Mouse (Mus musculus): ENCODE results near the gene Mapkapk3. TPM values are rescaled to one million over a fixed set of nuclear protein-coding genes. Genes with fewer than 3 reads are reported as not detected.
A peak's percentile ranks its signal among the peaks of the same experiment; 100 is the strongest.

Mapkapk3 gene
- polyA plus RNA-seq, 1 experiment from 2014 or later, result 17.1 TPM

DNA sequence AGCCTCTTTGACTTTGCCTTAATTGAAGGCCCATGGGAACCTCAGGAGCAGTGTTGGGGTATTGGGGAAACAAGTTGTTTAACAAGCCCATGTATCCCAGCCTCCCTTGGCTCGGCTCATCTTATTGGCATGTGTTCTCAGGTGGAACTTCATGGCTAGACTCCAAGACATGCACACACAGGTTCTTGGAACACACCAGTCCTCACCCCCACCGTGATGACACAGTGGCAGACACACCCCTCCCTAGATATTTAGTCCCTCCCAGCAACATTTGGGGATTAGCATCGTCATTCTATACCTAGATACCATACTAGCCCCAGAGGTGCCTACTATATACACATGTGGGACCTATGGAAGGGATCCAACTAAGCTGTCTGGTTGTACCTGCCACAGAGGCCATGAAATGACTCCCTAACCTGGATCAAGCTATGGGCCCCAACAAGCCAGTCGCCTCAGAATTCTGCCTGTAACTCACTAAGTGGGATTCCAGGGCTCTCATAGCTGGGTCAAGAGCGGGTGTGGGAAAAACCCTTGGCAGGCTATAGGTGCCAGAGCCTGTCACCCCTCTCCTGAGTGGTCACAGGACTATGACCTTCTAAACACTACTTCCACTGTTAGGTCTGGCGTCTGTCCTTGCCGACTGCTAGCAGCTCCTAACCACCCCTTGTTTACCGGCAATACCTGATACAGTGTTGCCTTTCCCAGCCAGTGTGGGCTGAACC is 8.5 kb upstream of the Mapkapk3 start:
- Histone ChIP-seq H3K36me3 (ENCODE audit: control insufficient read depth, insufficient read depth, low read length) (peaks cover 5% of the 10 kb centered on the region), H3K27ac (ENCODE audit: low read depth, low read length) (no peak overlapping the region), H3K4me1 (replicated peaks; ENCODE audit: control insufficient read depth, insufficient read depth, low read length) (peaks cover 47% of the 10 kb centered on the region), H3K4me2 (peak overlapping the region; percentile 97), H3K9me3 (ENCODE audit: control insufficient read depth, low read length) (no peaks in the 10 kb centered on the region), H3K4me3 (ENCODE audit: low read depth, low read length) (peak overlapping the region; percentile 75), H3K9ac (ENCODE audit: low read depth, low read length) (peak overlapping the region; percentile 78; the same call in 1 of the 2 replicates), H3K27me3 (replicated peaks; ENCODE audit: control insufficient read depth, insufficient read depth, low read length) (no peaks in the 10 kb centered on the region)
- DNase-seq (ENCODE audit: low spot score) (no peak), ATAC-seq (replicated peaks; ENCODE audit: low FRiP score) (no peak)
- WGBS, result 71% methylated on average over 8 of the region's 8 CpGs

DNA sequence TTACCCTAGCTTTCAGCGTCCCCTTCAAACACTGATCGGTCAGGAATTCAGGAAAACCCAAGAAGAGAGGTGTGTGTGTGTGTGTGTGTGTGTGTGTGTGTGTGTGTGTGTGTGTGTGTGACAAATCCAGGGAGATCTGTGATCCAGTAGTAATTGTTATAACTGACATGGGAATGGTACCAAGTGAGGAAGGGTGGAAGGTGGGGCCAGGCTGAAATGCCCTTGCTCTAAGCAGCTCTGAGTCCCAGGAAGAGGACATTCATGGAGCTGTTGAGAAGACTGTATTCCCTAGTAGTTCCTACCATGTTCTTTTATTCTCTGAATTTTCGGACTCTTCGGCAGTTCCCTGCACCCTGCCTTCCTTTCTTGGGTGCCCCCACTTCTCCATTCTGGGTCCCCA is 8.0 kb upstream of the Mapkapk3 start:
- peaks cover 43% of the 10 kb centered on the region for H3K4me1 ChIP-seq (replicated peaks; ENCODE audit: control insufficient read depth, insufficient read depth, low read length)
- H3K27me3 ChIP-seq (replicated peaks; ENCODE audit: control insufficient read depth, insufficient read depth, low read length), result no peaks in the 10 kb centered on the region
- peak overlapping the region; percentile 78 for H3K9ac ChIP-seq (ENCODE audit: low read depth, low read length)
- ATAC-seq (replicated peaks; ENCODE audit: low FRiP score) (no peak), DNase-seq (ENCODE audit: low spot score) (no peak)
- 83% methylated on average over 4 of the region's 4 CpGs for WGBS
- H3K9me3 ChIP-seq (ENCODE audit: control insufficient read depth, low read length), result no peaks in the 10 kb centered on the region
- H3K4me3 ChIP-seq (ENCODE audit: low read depth, low read length), result peak overlapping the region; percentile 75
- peaks cover 5% of the 10 kb centered on the region for H3K36me3 ChIP-seq (ENCODE audit: control insufficient read depth, insufficient read depth, low read length)
- peak overlapping the region; percentile 97 for H3K4me2 ChIP-seq
- 0 out of 2 replicates have a peak overlapping the region, but pooled peaks have one; percentile 67 for H3K27ac ChIP-seq (ENCODE audit: low read depth, low read length)

DNA sequence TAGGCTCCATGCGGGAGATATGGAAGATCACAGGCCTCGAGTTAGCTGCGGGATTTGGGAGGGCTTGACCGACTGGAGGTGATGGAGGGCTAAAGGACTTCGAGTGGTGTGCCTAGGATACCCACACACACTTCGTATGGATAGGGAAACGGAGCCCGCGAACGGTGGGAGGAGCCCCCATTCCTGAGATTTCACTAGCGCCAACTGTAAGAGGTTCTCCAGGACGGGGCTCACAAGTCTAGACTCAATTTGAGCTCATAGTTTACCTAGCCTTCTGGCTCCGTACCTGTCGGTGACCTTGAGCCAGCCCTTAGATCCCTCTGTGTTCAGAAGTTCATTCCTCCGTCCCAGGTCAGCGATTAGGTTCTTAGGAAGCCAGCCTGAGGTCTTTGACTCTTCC is 7.4 kb upstream of the Mapkapk3 start:
- H3K4me2 ChIP-seq, result peak overlapping the region; percentile 97
- no peaks in the 10 kb centered on the region for H3K27me3 ChIP-seq (replicated peaks; ENCODE audit: control insufficient read depth, insufficient read depth, low read length)
- 8% methylated on average over 16 of the region's 16 CpGs for WGBS
- H3K36me3 ChIP-seq (ENCODE audit: control insufficient read depth, insufficient read depth, low read length), result peaks cover 5% of the 10 kb centered on the region
- no peaks in the 10 kb centered on the region for H3K9me3 ChIP-seq (ENCODE audit: control insufficient read depth, low read length)
- peak overlapping the region; percentile 75 for H3K4me3 ChIP-seq (ENCODE audit: low read depth, low read length)
- DNase-seq (ENCODE audit: low spot score) (no peak), ATAC-seq (replicated peaks; ENCODE audit: low FRiP score) (no peak)
- H3K4me1 ChIP-seq (replicated peaks; ENCODE audit: control insufficient read depth, insufficient read depth, low read length), result peaks cover 41% of the 10 kb centered on the region
- H3K9ac ChIP-seq (ENCODE audit: low read depth, low read length), result peak overlapping the region; percentile 78
- peak overlapping the region; percentile 67 for H3K27ac ChIP-seq (ENCODE audit: low read depth, low read length)

DNA sequence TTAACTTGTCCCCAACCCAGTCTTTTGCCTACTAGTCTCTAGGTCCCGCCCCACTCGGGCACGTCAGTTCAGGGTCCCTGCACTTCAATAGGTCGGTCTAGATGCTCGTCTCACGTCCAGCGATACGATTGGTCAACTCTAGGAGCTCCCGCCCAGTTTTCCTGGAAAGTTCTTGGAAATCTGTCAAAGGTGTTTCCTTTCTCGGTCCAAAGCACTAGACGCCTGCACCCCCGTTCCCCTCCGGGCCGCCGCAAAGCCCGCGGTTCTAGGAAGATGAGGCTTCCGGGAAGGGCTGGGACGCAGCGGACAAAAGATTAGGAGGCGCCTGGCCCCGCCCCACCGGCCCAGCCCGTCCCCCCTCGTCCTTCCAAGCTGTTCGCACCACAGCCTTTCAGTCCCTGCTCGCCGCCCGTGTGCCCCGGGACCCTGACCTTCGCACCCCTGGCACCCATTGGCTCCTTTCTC is 6.9 kb upstream of the Mapkapk3 start:
- 0% methylated on average over 31 of the region's 31 CpGs for WGBS
- ATAC-seq (replicated peaks; ENCODE audit: low FRiP score), result peak; percentile 93

DNA sequence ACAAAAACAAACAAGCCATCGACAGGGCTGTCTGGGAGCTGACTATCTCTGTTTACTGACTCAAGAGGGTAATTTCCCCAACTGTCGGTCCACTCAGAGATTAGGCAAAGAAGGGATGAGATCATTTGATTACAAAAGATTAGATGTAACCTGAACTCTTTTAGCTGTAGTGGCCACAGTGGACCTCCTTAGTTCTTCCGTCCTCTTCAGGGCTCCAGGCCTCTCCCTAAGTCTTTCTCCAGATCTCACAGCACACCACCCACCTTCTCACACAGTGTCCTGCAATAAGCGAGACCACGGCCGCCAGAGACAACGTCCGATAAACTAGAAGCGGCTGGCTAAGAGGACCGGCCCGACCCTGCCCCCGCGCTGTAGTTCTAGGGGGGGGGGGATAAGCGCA is 6.4 kb upstream of the Mapkapk3 start:
- H3K4me1 ChIP-seq (replicated peaks; ENCODE audit: control insufficient read depth, insufficient read depth, low read length), result peaks cover 31% of the 10 kb centered on the region
- WGBS, result 2% methylated on average over 14 of the region's 14 CpGs
- ATAC-seq (replicated peaks; ENCODE audit: low FRiP score), result peak; percentile 22; the same call in 1 of the 2 replicates

More for the DNA sequence above, 6.9 kb upstream of the Mapkapk3 start:
- Histone ChIP-seq H3K27ac (ENCODE audit: low read depth, low read length) (peak overlapping the region; percentile 91), H3K4me2 (peak overlapping the region; percentile 97), H3K4me1 (replicated peaks; ENCODE audit: control insufficient read depth, insufficient read depth, low read length) (peaks cover 36% of the 10 kb centered on the region), H3K27me3 (replicated peaks; ENCODE audit: control insufficient read depth, insufficient read depth, low read length) (peaks cover 2% of the 10 kb centered on the region; the same call in 1 of the 2 replicates), H3K9me3 (ENCODE audit: control insufficient read depth, low read length) (no peaks in the 10 kb centered on the region), H3K9ac (ENCODE audit: low read depth, low read length) (peak overlapping the region; percentile 78), H3K4me3 (ENCODE audit: low read depth, low read length) (peak overlapping the region; percentile 75), H3K36me3 (ENCODE audit: control insufficient read depth, insufficient read depth, low read length) (peaks cover 5% of the 10 kb centered on the region)
- DNase-seq (ENCODE audit: low spot score), result peak; percentile 89

DNA sequence AAGGTAGTCTGAATTCAATTTTAAA is 6.2 kb upstream of the Mapkapk3 start, which contains the start of gene Cish:
Gene Cish (plus strand): TSS at position 11 of the 25 bp plus-strand sequence.
- Histone ChIP-seq H3K36me3 (ENCODE audit: control insufficient read depth, insufficient read depth, low read length) (peaks cover 2% of the 10 kb centered on the region; the same call in 1 of the 2 replicates), H3K27me3 (replicated peaks; ENCODE audit: control insufficient read depth, insufficient read depth, low read length) (peaks cover 3% of the 10 kb centered on the region; the same call in 1 of the 2 replicates), H3K4me3 (ENCODE audit: low read depth, low read length) (peak within 1 kb of the TSS; percentile 75), H3K27ac (ENCODE audit: low read depth, low read length) (peak within 1 kb of the TSS; percentile 91), H3K9me3 (ENCODE audit: control insufficient read depth, low read length) (no peaks in the 10 kb centered on the region), H3K9ac (ENCODE audit: low read depth, low read length) (peak within 1 kb of the TSS; percentile 78), H3K4me2 (peak within 1 kb of the TSS; percentile 97), H3K4me1 (replicated peaks; ENCODE audit: control insufficient read depth, insufficient read depth, low read length) (peaks cover 30% of the 10 kb centered on the region)
- ATAC-seq (replicated peaks; ENCODE audit: low FRiP score) (no peak), DNase-seq (ENCODE audit: low spot score) (no peak)

More for the DNA sequence above, 6.4 kb upstream of the Mapkapk3 start:
- Histone ChIP-seq H3K9me3 (ENCODE audit: control insufficient read depth, low read length) (no peaks in the 10 kb centered on the region), H3K4me3 (ENCODE audit: low read depth, low read length) (peak overlapping the region; percentile 75), H3K9ac (ENCODE audit: low read depth, low read length) (peak overlapping the region; percentile 78), H3K36me3 (ENCODE audit: control insufficient read depth, insufficient read depth, low read length) (peaks cover 2% of the 10 kb centered on the region), H3K27me3 (replicated peaks; ENCODE audit: control insufficient read depth, insufficient read depth, low read length) (peaks cover 3% of the 10 kb centered on the region; the same call in 1 of the 2 replicates), H3K4me2 (peak overlapping the region; percentile 97), H3K27ac (ENCODE audit: low read depth, low read length) (peak overlapping the region; percentile 91)
- no peak for DNase-seq (ENCODE audit: low spot score)

DNA sequence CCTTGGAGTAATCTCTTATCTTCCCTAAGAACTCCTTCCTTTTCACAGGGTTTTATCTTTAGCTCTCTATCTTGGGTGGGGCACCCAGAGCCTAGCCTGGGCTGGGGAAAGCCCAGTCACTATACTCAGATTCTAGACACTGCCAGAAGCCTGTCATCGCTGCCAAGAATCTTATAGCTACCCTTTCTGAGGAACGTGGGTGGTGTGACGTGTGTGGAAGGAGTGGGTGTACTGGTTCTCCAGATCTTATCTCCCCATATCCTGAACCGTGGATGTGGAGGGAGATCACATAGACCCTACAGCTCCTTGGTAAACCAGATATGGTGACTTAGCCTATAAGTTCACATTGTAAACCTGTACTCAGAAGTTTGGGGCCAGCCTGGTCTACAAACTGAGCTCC is 5.9 kb upstream of the Mapkapk3 start:
- H3K27ac ChIP-seq (ENCODE audit: low read depth, low read length), result peak overlapping the region; percentile 91
- peak overlapping the region; percentile 97 for H3K4me2 ChIP-seq
- WGBS, result 21% methylated on average over 4 of the region's 4 CpGs
- H3K27me3 ChIP-seq (replicated peaks; ENCODE audit: control insufficient read depth, insufficient read depth, low read length), result peaks cover 3% of the 10 kb centered on the region; the same call in 1 of the 2 replicates
- peak overlapping the region; percentile 75 for H3K4me3 ChIP-seq (ENCODE audit: low read depth, low read length)
- ATAC-seq (replicated peaks; ENCODE audit: low FRiP score), result 0 out of 2 replicates have a peak, but pooled peaks have one; percentile 11
- peaks cover under 1% of the 10 kb centered on the region; the same call in 1 of the 2 replicates for H3K36me3 ChIP-seq (ENCODE audit: control insufficient read depth, insufficient read depth, low read length)
- H3K9ac ChIP-seq (ENCODE audit: low read depth, low read length), result no peak overlapping the region; the same call in 1 of the 2 replicates
- DNase-seq (ENCODE audit: low spot score), result no peak
- peaks cover 30% of the 10 kb centered on the region for H3K4me1 ChIP-seq (replicated peaks; ENCODE audit: control insufficient read depth, insufficient read depth, low read length)
- no peaks in the 10 kb centered on the region for H3K9me3 ChIP-seq (ENCODE audit: control insufficient read depth, low read length)

DNA sequence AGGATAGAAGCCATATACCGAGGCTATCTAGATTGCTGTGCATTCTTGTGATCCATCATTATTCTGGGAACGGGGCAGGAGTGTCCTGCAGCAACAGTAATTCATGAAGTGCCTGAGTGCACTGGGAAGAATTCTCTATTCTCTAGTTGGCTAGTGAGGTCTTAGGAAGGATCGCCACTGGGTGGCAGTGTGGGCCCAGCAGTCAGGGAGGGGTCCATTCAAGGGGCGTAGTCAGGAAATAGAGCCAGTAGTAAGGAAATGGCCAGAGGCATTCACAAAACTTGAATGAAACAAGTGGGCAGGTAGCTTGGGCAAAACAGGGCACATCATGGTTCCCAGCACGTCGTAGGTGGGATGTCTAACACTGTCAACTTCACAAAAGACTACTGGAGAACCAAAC is 4.6 kb upstream of the Mapkapk3 start:
- DNase-seq (ENCODE audit: low spot score) (peak; percentile 74), ATAC-seq (replicated peaks; ENCODE audit: low FRiP score) (no peak)
- H3K4me2 ChIP-seq, result no peak overlapping the region
- WGBS, result 5% methylated on average over 6 of the region's 6 CpGs
- H3K4me1 ChIP-seq (replicated peaks; ENCODE audit: control insufficient read depth, insufficient read depth, low read length), result peaks cover 33% of the 10 kb centered on the region
- H3K27me3 ChIP-seq (replicated peaks; ENCODE audit: control insufficient read depth, insufficient read depth, low read length), result peaks cover 3% of the 10 kb centered on the region; the same call in 1 of the 2 replicates
- no peaks in the 10 kb centered on the region for H3K36me3 ChIP-seq (ENCODE audit: control insufficient read depth, insufficient read depth, low read length)
- H3K9ac ChIP-seq (ENCODE audit: low read depth, low read length), result no peak overlapping the region
- no peaks in the 10 kb centered on the region for H3K9me3 ChIP-seq (ENCODE audit: control insufficient read depth, low read length)
- H3K4me3 ChIP-seq (ENCODE audit: low read depth, low read length), result no peak overlapping the region
- no peak overlapping the region for H3K27ac ChIP-seq (ENCODE audit: low read depth, low read length)

DNA sequence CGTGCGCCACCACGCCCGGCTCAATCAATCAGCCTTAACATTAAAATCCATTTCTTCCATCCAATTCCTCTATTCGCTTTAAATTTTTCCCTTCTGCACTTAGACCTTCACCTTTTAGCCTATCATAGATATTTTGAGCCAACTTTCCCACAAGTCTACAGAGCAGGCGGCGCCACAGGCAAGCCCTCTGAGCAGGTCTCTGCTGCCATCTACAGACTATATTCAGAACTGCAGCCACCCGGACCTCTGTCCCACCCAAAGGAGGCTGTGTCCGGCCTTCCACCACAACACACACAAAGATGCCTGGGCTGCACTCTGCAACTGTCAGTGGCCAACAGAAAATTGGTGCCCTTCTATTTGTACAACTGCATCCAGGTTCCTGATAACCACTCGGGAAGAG is 1.2 kb upstream of the Mapkapk3 start:
- WGBS, result 33% methylated on average over 10 of the region's 10 CpGs
- no peak overlapping the region for H3K9ac ChIP-seq (ENCODE audit: low read depth, low read length)
- peaks cover 37% of the 10 kb centered on the region for H3K4me1 ChIP-seq (replicated peaks; ENCODE audit: control insufficient read depth, insufficient read depth, low read length)
- H3K4me3 ChIP-seq (ENCODE audit: low read depth, low read length), result no peak overlapping the region
- ATAC-seq (replicated peaks; ENCODE audit: low FRiP score), result no peak
- no peaks in the 10 kb centered on the region for H3K9me3 ChIP-seq (ENCODE audit: control insufficient read depth, low read length)
- no peak overlapping the region for H3K4me2 ChIP-seq
- H3K27ac ChIP-seq (ENCODE audit: low read depth, low read length), result no peak overlapping the region
- DNase-seq (ENCODE audit: low spot score), result peak; percentile 77
- no peaks in the 10 kb centered on the region for H3K36me3 ChIP-seq (ENCODE audit: control insufficient read depth, insufficient read depth, low read length)
- H3K27me3 ChIP-seq (replicated peaks; ENCODE audit: control insufficient read depth, insufficient read depth, low read length), result peaks cover 3% of the 10 kb centered on the region; the same call in 1 of the 2 replicates

Measured in liver, embryonic 11.5 days (tissue).